Mouse (Mus musculus) megakaryocyte, embryonic 14.5 days (primary cell): ENCODE results near the gene Resp18.

Experiments used
- FLI1 ChIP-seq: IDR thresholded peaks from 2 replicates; pipeline ENCODE4 v1.6.1; 2012; ENCODE audit warnings: low read length, inconsistent platforms, mixed read lengths
- GATA1 ChIP-seq: IDR thresholded peaks from 3 replicates; pipeline ENCODE4 v1.6.1; 2012; ENCODE audit warnings: mixed read lengths, low read length, inconsistent platforms, borderline replicate concordance

DNA sequence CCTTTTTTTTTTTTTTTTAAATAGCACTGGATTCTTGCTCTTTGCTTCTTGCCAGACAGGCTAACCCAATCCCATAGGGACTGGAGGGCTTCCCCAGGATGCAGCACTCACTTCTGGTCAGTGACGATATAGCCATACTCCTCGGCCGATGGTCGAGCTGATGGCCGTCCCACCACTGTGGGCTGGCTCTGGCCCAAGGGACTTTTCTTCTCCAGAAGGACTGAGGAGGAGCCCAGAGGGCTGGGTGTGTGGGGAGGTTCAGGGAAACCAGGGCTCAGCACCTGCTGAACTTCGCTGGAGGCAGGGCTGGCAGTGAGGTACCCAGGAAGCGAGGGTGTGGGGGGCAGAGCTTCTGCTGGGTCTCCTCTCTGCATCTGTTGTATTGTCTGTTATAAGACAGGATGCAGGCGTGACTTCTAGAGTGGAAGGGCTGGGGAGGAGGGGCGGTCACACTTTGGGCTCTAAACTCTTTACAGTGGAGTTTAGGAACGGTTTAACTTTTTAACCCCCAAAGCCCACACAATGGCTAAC is 22.6 kb downstream of the Resp18 start:
- no peak for TF ChIP-seq GATA1
- no peak for TF ChIP-seq FLI1
